8 mouse cellular contexts compared by ENCODE assay signal in genomic region chr4:106472335-106472734, GRCm38 (mm10). TPM values are rescaled to one million over a fixed set of nuclear protein-coding genes. Genes with fewer than 3 reads are reported as not detected.
DNase-seq lines count a peak whose midpoint lies in the region.
"Had no signal": no experiment of that assay in that cellular context is flagged by ENCODE, and none has a peak within 500 bp of the region (broad histone marks: within the 10 kb centered on the region; RNA-seq: fewer than 3 reads in every experiment).

No protein-coding gene starts in this region.

- intact Hi-C loops in heart, postnatal 10 days (cut with DNase I) = no loop called here

- peak; percentile 79 for DNase-seq in ES-CJ7 (ENCODE audit: low read depth, low spot score)
- DNase-seq in adrenal gland, postnatal 10 days = peak; percentile 73
- peak; percentile 64 for DNase-seq in embryonic facial prominence, embryonic 10.5 days (ENCODE audit: low spot score)
- peak; percentile 74 to 83 for DNase-seq in heart, postnatal 10 days
- DNase-seq in layer of hippocampus, adult 11-12 months (ENCODE audit: low spot score) = peak; percentile 86
- DNase-seq in lung, postnatal 14 days = peak; percentile 67
- peak; percentile 80 to 85 for DNase-seq in right cerebral cortex, adult 2 months (ENCODE audit: low spot score in 2 of 2)

- H3K27ac ChIP-seq in embryonic facial prominence, embryonic 10.5 days (replicated peaks) = no peak overlapping the region

- no peak overlapping the region for H3K4me3 ChIP-seq in embryonic facial prominence, embryonic 10.5 days

- H3K9me3 ChIP-seq in embryonic facial prominence, embryonic 10.5 days = no peaks in the 10 kb centered on the region

- no peaks in the 10 kb centered on the region for H3K36me3 ChIP-seq in embryonic facial prominence, embryonic 10.5 days (replicated peaks)

- 0 out of 2 replicates have a peak, but pooled peaks cover 15% of the 10 kb centered on the region for H3K27me3 ChIP-seq in embryonic facial prominence, embryonic 10.5 days (replicated peaks; ENCODE audit: low read depth, poor library complexity, severe bottlenecking)

- H3K4me1 ChIP-seq in embryonic facial prominence, embryonic 10.5 days = no peaks in the 10 kb centered on the region

- WGBS in embryonic facial prominence, embryonic 10.5 days = 12% methylated on average over 3 of the region's 3 CpGs

RNA-seq across cellular contexts. Expression of gene Pcsk9, which starts 8.2 kb away (rescaled TPM):
- total RNA-seq in adrenal gland, postnatal 10 days (2021) = 1 to 10 TPM in 1 of 2 experiments, under 1 TPM in 1; 0.94 to 1.1 TPM
- polyA plus RNA-seq in embryonic facial prominence, embryonic 10.5 days (2016; fragmentation: Nextera tagmentation; extraction: Ambion mirVana) = 1.6 and 3.3 TPM in 2 replicates
- total RNA-seq in heart, postnatal 10 days (2021) = not detected

RNA-seq across cellular contexts. Expression of gene Bsnd, which starts 19.7 kb away (rescaled TPM):
- total RNA-seq in adrenal gland, postnatal 10 days (2021) = not detected
- polyA plus RNA-seq in embryonic facial prominence, embryonic 10.5 days (2016; fragmentation: Nextera tagmentation; extraction: Ambion mirVana) = not detected in 2 replicates
- total RNA-seq in heart, postnatal 10 days (2021) = not detected
- polyA plus RNA-seq: liver, embryonic 16.5 days had no signal
